Comparison of ENCODE assay signal across 18 mouse cellular contexts in genomic region chr15:102149561-102149960, GRCm38 (mm10). TPM values are rescaled to one million over a fixed set of nuclear protein-coding genes. Genes with fewer than 3 reads are reported as not detected.
DNase-seq lines count a peak whose midpoint lies in the region; ATAC-seq and TF ChIP-seq lines count a peak whose summit lies in the region.
"Had no signal": no experiment of that assay in that cellular context is flagged by ENCODE, and none has a peak within 500 bp of the region (broad histone marks: within the 10 kb centered on the region; RNA-seq: fewer than 3 reads in every experiment).

No protein-coding gene starts in this region.

- intact Hi-C loops in left cerebral cortex, adult 2 months (cut with DNase I) = no loop called here
- intact Hi-C loops in heart, postnatal 36 days (cut with DNase I) = loop anchor here (5.0 kb wide), 2 partner anchors 42 to 162 kb away; no protein-coding TSS in a partner anchor

- 51% methylated on average over 4 of the region's 4 CpGs for WGBS in intestine, embryonic 16.5 days
- 65% methylated on average over 4 of the region's 4 CpGs for WGBS in liver, embryonic 12.5 days (ENCODE audit: insufficient replicate concordance)
- 47% methylated on average over 4 of the region's 4 CpGs for WGBS in stomach, embryonic 15.5 days

- peak; percentile 64 for DNase-seq in kidney, adult 9 months
- no peak for DNase-seq in left cerebral cortex, adult 2 months (ENCODE audit: extremely low spot score in 1 of 2, low spot score in 2 of 2)
- DNase-seq in urinary bladder, postnatal 25 days (ENCODE audit: low spot score) = no peak
- no peak for DNase-seq in heart, postnatal 36 days
- DNase-seq: adrenal gland, adult 2 months; cerebellum, postnatal 36 days; heart, postnatal 14 days; right cerebral cortex, postnatal 4 days had no signal

- TF ChIP-seq CTCF in left cerebral cortex, adult 2 months (IDR thresholded peaks at IDR 0.05) = no peak

- no peak overlapping the region for H3K4me3 ChIP-seq in intestine, embryonic 16.5 days (ENCODE audit: low read length)
- no peak overlapping the region for H3K4me3 ChIP-seq in liver, embryonic 12.5 days
- H3K4me3 ChIP-seq in stomach, embryonic 15.5 days (replicated peaks) = no peak overlapping the region
- H3K4me3 ChIP-seq in left cerebral cortex, adult 2 months = no peak overlapping the region
- H3K4me3 ChIP-seq: forebrain, embryonic 12.5 days; layer of hippocampus, adult 2 months; lung, embryonic 15.5 days; midbrain, embryonic 13.5 days; myocyte had no signal

- peaks cover 9% of the 10 kb centered on the region for H3K27me3 ChIP-seq in intestine, embryonic 16.5 days (replicated peaks; ENCODE audit: control insufficient read depth, insufficient read depth, low read length)
- H3K27me3 ChIP-seq in liver, embryonic 12.5 days (replicated peaks) = peaks cover 18% of the 10 kb centered on the region
- H3K27me3 ChIP-seq in stomach, embryonic 15.5 days (replicated peaks) = peaks cover 14% of the 10 kb centered on the region

- H3K4me2 ChIP-seq in intestine, embryonic 16.5 days (ENCODE audit: low read depth, low read length) = 0 out of 2 replicates have a peak overlapping the region, but pooled peaks have one; percentile 47
- H3K4me2 ChIP-seq in liver, embryonic 12.5 days = peak overlapping the region; percentile 78
- no peak overlapping the region for H3K4me2 ChIP-seq in stomach, embryonic 15.5 days
- H3K4me2 ChIP-seq: forebrain, embryonic 12.5 days; midbrain, embryonic 13.5 days had no signal

- no peaks in the 10 kb centered on the region for H3K36me3 ChIP-seq in intestine, embryonic 16.5 days (ENCODE audit: control insufficient read depth, insufficient read depth, low read length)
- peaks cover 17% of the 10 kb centered on the region for H3K36me3 ChIP-seq in liver, embryonic 12.5 days
- H3K36me3 ChIP-seq in stomach, embryonic 15.5 days = no peaks in the 10 kb centered on the region
- H3K36me3 ChIP-seq: forebrain, embryonic 12.5 days; heart, embryonic 10.5 days; lung, embryonic 15.5 days; midbrain, embryonic 13.5 days had no signal

- no peak overlapping the region for H3K9ac ChIP-seq in intestine, embryonic 16.5 days (ENCODE audit: low read depth, low read length)
- no peak overlapping the region for H3K9ac ChIP-seq in liver, embryonic 12.5 days
- no peak overlapping the region for H3K9ac ChIP-seq in stomach, embryonic 15.5 days
- H3K9ac ChIP-seq: forebrain, embryonic 12.5 days; lung, embryonic 15.5 days; midbrain, embryonic 13.5 days had no signal

- H3K9me3 ChIP-seq in intestine, embryonic 16.5 days (ENCODE audit: control insufficient read depth, low read length) = no peaks in the 10 kb centered on the region
- H3K9me3 ChIP-seq in liver, embryonic 12.5 days (replicated peaks) = no peaks in the 10 kb centered on the region
- H3K9me3 ChIP-seq in stomach, embryonic 15.5 days = no peaks in the 10 kb centered on the region
- H3K9me3 ChIP-seq: forebrain, embryonic 12.5 days; G1E; heart, embryonic 10.5 days; lung, embryonic 15.5 days; midbrain, embryonic 13.5 days had no signal

- peak; percentile 30; the same call in 1 of the 2 replicates for ATAC-seq in intestine, embryonic 16.5 days
- no peak for ATAC-seq in liver, embryonic 12.5 days
- no peak for ATAC-seq in stomach, embryonic 15.5 days (ENCODE audit: insufficient read depth, low FRiP score, low read depth)
- ATAC-seq: midbrain, embryonic 13.5 days had no signal

- H3K4me1 ChIP-seq in intestine, embryonic 16.5 days (ENCODE audit: control insufficient read depth, insufficient read depth, low read length) = peaks cover 22% of the 10 kb centered on the region
- H3K4me1 ChIP-seq in liver, embryonic 12.5 days = peaks cover 71% of the 10 kb centered on the region
- H3K4me1 ChIP-seq in stomach, embryonic 15.5 days = peaks cover 19% of the 10 kb centered on the region

- H3K27ac ChIP-seq in intestine, embryonic 16.5 days (ENCODE audit: low read length) = peak overlapping the region; percentile 95
- H3K27ac ChIP-seq in liver, embryonic 12.5 days = peak overlapping the region; percentile 90
- peak overlapping the region; percentile 26; the same call in 1 of the 2 replicates for H3K27ac ChIP-seq in stomach, embryonic 15.5 days
- H3K27ac ChIP-seq in left cerebral cortex, adult 2 months = no peak overlapping the region
- H3K27ac ChIP-seq: forebrain, embryonic 12.5 days; layer of hippocampus, adult 2 months; lung, embryonic 15.5 days; midbrain, embryonic 13.5 days had no signal

RNA-seq across cellular contexts. Expression of gene Soat2, which starts 0.8 kb away (rescaled TPM):
- polyA plus RNA-seq in intestine, embryonic 16.5 days (2015; fragmentation: Nextera tagmentation; extraction: Ambion mirVana) = 25.0 and 31.2 TPM in 2 replicates
- polyA plus RNA-seq in liver, embryonic 12.5 days (2016; fragmentation: Nextera tagmentation; extraction: Ambion mirVana) = 28.3 and 29.8 TPM in 2 replicates
- polyA plus RNA-seq in stomach, embryonic 15.5 days (2015; fragmentation: Nextera tagmentation; extraction: Ambion mirVana) = 5.9 and 6.2 TPM in 2 replicates
- under 1 TPM in 1 of 2 experiments, not detected in 1; 0.26 TPM for total RNA-seq in left cerebral cortex, adult 2 months (2021)
- not detected for total RNA-seq in heart, postnatal 36 days (2021)
- total RNA-seq: layer of hippocampus, adult 2 months had no signal
- polyA plus RNA-seq: midbrain, embryonic 13.5 days had no signal

RNA-seq across cellular contexts. Expression of gene Igfbp6, which starts 5.4 kb away (rescaled TPM):
- polyA plus RNA-seq in intestine, embryonic 16.5 days (2015; fragmentation: Nextera tagmentation; extraction: Ambion mirVana) = 11.8 and 11.9 TPM in 2 replicates
- polyA plus RNA-seq in liver, embryonic 12.5 days (2016; fragmentation: Nextera tagmentation; extraction: Ambion mirVana) = 0.72 and 1.1 TPM in 2 replicates
- polyA plus RNA-seq in stomach, embryonic 15.5 days (2015; fragmentation: Nextera tagmentation; extraction: Ambion mirVana) = 13.2 and 18.2 TPM in 2 replicates
- total RNA-seq in left cerebral cortex, adult 2 months (2021) = 10 to 100 TPM; 57.4 to 64.8 TPM
- 10 to 100 TPM; 31.4 to 40.9 TPM for total RNA-seq in heart, postnatal 36 days (2021)

RNA-seq across cellular contexts. Expression of gene Spryd3, which starts 13.5 kb away (rescaled TPM):
- 27.5 and 28.0 TPM in 2 replicates for polyA plus RNA-seq in intestine, embryonic 16.5 days (2015; fragmentation: Nextera tagmentation; extraction: Ambion mirVana)
- 14.9 and 15.0 TPM in 2 replicates for polyA plus RNA-seq in liver, embryonic 12.5 days (2016; fragmentation: Nextera tagmentation; extraction: Ambion mirVana)
- 25.0 and 25.2 TPM in 2 replicates for polyA plus RNA-seq in stomach, embryonic 15.5 days (2015; fragmentation: Nextera tagmentation; extraction: Ambion mirVana)
- 100 to 1,000 TPM; 152 TPM for total RNA-seq in left cerebral cortex, adult 2 months (2021)
- 10 to 100 TPM; 14.8 to 14.9 TPM for total RNA-seq in heart, postnatal 36 days (2021)

RNA-seq across cellular contexts. Expression of gene Tns2, which starts 49.3 kb away (rescaled TPM):
- 26.4 and 28.6 TPM in 2 replicates for polyA plus RNA-seq in intestine, embryonic 16.5 days (2015; fragmentation: Nextera tagmentation; extraction: Ambion mirVana)
- polyA plus RNA-seq in liver, embryonic 12.5 days (2016; fragmentation: Nextera tagmentation; extraction: Ambion mirVana) = 6.4 and 9.2 TPM in 2 replicates
- 34.6 and 34.7 TPM in 2 replicates for polyA plus RNA-seq in stomach, embryonic 15.5 days (2015; fragmentation: Nextera tagmentation; extraction: Ambion mirVana)
- 10 to 100 TPM; 16.4 to 22.8 TPM for total RNA-seq in left cerebral cortex, adult 2 months (2021)
- total RNA-seq in heart, postnatal 36 days (2021) = 100 to 1,000 TPM; 128 to 129 TPM

RNA-seq across cellular contexts. Expression of gene Zfp740, which starts 53.5 kb away (rescaled TPM):
- 33.6 and 35.3 TPM in 2 replicates for polyA plus RNA-seq in intestine, embryonic 16.5 days (2015; fragmentation: Nextera tagmentation; extraction: Ambion mirVana)
- polyA plus RNA-seq in liver, embryonic 12.5 days (2016; fragmentation: Nextera tagmentation; extraction: Ambion mirVana) = 31.2 and 32.0 TPM in 2 replicates
- 44.5 and 52.7 TPM in 2 replicates for polyA plus RNA-seq in stomach, embryonic 15.5 days (2015; fragmentation: Nextera tagmentation; extraction: Ambion mirVana)
- 10 to 100 TPM; 69.6 to 72.4 TPM for total RNA-seq in left cerebral cortex, adult 2 months (2021)
- 10 to 100 TPM; 32.2 to 35.9 TPM for total RNA-seq in heart, postnatal 36 days (2021)
